Mouse (Mus musculus): ENCODE data around the gene Foxo3. TPM values are rescaled to one million over a fixed set of nuclear protein-coding genes. Genes with fewer than 3 reads are reported as not detected.

Foxo3 gene
- total RNA-seq, 2 experiments from 2014 or later: 45.7 to 50.1 TPM

DNA sequence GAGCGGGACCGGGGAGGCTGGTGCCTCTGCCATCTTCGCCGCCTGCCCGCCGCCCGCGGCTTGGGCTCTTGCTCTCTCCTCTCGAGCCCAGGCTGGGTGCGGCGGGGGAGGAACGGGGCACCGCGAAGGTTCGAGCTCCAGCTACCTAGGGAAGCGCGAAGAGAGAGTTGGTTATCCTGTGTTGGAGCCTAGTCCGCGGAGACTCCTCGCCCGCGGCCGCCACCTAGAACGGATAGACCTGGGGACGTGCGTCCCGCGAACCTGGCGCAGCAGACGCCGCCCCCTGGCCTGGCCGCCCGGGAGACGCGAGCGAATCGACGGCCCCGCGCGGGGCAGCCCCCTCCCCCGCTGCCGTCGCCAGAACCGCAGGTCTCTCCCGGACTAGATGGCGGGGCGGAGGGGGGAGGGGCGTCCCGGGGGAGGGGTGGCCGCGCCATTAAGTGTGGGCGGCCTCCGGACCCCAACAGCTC is 1.1 kb downstream of the Foxo3 start:
- DNase-seq: peak; percentile 38 to 45

DNA sequence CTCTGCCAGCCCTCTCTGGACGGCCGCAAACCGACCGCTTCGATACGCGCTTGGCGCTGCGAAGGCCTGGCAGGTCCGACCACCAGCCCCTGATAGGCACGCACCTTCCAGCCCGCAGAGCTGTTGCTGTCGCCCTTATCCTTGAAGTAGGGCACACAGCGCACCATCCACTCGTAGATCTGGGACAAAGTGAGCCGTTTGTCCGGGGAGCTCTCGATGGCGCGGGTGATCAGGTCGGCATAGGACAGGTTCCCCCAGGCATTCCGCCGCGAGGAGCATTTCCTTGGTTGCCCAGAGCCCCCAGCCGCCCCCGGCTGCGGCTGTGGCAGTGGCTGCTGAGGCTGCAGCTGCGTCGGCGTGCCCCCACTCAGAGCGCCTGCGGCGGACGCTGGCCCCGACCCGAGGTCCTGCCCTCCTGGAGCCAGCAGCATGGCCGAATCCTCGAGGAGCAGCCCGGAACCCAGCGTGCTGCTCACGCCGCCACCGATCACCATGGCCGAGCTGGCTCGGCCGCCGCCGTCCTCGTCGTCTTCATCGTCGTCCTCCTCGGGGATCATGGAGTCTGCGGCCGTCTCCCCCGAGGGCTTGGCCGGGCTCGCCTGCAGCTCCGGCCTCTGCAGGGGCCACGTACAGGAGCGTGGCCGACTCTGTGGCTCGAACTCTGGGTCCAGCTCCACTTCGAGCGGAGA is 1.7 kb downstream of the Foxo3 start:
- peak in 1 of 2 experiments; percentile 20 for DNase-seq

DNA sequence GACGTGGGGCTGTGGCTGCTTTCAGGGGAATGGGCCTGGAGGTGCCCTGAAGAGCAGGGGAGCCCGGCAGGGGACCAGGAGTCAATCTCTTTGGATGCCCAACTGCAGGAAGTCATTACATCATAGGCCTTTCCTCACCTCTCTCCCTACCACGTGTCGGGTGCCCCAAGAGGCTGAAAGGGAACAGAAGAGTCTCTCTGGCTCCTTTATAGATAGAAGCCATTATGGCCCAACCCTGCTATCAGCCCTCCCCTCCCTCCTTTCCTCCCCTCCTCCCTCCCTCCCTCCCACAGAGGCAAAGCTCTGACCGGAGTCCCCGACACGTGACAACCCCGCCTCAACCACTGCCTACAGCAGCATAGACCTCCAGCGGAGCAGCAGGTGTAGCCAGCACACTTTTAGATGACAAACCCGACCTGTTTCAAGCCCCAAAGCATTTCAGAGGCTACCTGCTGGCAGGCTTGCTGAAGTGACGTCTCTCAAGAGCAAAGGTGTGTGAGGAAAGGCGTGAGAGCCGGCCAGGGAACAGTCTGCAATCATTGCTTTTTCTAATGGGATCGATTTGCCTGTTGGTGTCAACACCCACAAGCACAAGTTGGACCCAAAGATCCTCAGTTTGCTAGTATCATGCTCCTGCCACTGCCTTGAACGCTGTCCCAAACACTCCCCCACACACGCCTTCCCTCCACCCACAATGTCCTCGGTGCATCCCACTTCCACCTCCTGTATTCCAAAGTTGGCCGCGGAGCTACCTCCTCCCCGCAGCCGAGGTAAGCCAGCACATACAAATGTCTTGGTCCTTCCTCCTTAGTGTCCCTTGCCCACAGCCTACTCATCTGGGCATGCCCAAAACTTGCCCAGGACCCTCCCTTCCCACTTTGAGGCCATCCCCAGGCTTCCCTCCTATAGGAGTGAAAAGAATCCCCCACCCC is 2.5 kb downstream of the Foxo3 start:
- DNase-seq: peak; percentile 19 to 25

DNA sequence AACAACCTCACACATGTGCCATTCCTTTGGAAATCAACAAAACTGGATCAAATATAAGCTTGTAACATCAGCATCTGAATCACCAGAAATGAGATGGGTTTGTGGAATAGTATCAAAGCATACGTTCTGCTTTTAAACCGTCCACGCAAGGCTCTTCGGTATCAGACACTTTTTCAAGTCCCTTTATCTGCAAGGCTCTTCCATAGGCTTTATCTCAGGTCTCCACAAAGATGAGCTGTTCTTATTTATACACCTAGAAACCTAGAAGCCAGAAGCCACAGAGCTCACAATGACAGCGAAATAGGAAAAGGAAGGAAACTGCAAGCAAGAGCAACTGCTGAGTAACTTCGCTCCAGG is 3.2 kb downstream of the Foxo3 start:
- DNase-seq: no peak

- no peak for DNase-seq
Observed at GRCm38 (mm10) chr10:42271454-42272230, 4.9 kb downstream of the Foxo3 start.

- DNase-seq: no peak
Observed at GRCm38 (mm10) chr10:42270277-42271083, 6.1 kb downstream of the Foxo3 start.

GRCm38 (mm10) chr10:42269281-42270025 is 7.1 kb downstream of the Foxo3 start:
- no peak for DNase-seq

- no peak for DNase-seq
Observed at GRCm38 (mm10) chr10:42267811-42268545, 8.6 kb downstream of the Foxo3 start.

DNA sequence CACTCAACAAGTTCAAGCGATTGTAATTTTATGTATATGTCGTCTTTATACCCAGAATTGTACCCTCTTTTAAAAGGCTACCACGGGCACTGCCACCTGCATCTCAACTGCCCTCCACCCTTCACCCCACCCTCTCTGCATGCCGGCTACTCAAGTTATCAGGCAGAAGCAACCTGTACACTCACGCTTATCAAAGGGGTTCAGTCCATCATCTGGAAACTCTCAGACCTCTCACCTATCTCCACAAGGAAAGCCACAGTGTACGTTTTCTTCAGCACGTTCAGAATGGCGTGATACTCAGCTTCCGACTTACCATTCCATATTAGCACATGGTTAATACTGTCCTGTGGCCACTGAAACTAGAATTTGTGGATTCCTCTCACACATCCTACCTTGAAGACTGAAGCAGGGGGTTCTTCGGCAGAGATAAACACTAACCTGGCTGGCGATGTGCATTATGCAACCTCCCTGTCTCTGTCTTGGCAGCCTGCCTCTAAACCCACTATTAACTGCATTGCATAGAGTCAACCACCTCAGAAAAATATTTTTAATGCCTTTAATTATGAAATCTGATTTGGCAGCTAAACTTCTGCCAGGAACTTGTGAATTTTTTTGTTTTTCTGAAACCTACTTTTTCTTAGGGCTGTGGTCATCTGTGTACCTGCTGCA is 11.4 kb downstream of the Foxo3 start:
- DNase-seq: no peak

DNA sequence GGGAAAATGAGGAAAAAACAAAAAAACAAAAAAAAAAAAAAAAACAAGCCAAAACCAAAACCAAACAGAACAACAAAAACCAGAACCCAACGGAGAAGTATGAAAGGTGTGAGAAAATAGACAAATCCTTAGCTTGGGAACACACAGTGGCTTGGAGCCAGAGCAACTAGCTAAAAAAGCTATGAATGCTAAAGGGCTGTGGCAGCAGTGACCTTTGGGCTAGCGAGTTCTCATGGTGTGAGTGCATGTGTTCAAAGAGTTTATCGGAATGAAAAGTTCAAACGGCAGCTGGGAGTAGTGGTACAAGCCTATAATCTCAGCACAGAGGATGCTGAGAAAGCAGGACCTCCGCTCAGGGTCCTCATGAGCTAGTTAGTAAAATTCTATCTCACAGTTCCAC is 12.4 kb downstream of the Foxo3 start:
- no peak for DNase-seq

DNA sequence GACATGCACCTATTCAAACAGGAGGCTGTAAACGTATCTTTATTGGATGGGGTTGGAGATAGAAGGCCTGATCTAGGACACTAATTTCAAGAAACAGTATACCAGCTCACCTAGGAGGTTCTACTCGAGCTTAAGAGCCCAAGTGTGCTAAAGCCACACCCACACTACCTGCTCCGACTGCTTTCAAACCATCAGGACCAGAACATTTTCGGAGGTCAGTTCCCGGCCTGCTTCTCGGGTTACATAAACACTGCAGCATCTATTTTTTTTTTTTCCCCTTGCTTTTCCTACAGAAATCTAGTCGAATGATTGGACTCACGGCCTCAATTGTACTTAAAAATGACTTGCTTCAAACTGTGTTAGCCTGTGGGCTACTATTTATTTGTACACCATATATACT is 12.9 kb downstream of the Foxo3 start:
- no peak for DNase-seq

DNA sequence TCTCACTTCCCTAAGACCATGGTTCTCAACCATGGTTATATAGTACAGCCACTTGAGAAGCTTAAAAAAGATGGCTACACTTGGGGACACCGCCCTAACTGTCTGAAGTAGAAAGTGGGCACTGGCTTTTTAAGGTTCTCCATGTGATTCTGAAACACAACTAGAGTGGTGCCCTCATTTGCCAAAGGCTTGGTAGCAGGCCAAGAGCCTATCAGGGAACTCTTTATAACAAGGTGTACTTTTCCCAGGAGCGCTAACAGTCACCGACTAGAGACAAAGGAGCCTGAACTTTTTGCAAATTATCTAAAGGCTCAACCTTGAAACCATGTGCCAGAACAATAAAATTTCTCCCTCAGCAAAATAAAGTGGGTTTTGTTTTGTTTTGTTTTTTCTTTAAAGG is 14.5 kb downstream of the Foxo3 start:
- DNase-seq: no peak

DNA sequence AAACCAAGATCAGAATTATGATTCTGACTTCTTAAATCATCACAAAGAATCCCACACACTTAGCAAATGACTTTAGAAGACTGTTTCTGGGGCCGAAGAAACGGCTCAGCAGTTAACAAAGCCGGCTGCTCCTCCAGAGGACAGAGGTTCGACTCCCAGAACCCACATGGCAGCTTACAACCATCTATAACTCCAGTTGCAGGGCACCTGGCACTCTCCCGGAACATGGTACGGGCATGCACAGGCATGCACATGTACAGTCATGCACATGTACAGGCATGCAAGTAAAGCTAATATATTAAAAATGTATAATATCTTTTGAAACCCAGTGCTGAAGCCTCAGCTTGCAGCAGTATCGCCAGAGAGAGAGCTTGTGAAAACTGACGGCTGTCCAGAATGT is 15.5 kb downstream of the Foxo3 start:
- DNase-seq: no peak

- no peak for DNase-seq
Observed at GRCm38 (mm10) chr10:42260523-42260922, 16.0 kb downstream of the Foxo3 start.

GRCm38 (mm10) chr10:42259602-42260001 is 17.0 kb downstream of the Foxo3 start:
- DNase-seq: no peak

GRCm38 (mm10) chr10:42257985-42258384 is 18.6 kb downstream of the Foxo3 start:
- DNase-seq: no peak

GRCm38 (mm10) chr10:42254788-42255187 is 21.8 kb downstream of the Foxo3 start:
- DNase-seq: no peak

DNA sequence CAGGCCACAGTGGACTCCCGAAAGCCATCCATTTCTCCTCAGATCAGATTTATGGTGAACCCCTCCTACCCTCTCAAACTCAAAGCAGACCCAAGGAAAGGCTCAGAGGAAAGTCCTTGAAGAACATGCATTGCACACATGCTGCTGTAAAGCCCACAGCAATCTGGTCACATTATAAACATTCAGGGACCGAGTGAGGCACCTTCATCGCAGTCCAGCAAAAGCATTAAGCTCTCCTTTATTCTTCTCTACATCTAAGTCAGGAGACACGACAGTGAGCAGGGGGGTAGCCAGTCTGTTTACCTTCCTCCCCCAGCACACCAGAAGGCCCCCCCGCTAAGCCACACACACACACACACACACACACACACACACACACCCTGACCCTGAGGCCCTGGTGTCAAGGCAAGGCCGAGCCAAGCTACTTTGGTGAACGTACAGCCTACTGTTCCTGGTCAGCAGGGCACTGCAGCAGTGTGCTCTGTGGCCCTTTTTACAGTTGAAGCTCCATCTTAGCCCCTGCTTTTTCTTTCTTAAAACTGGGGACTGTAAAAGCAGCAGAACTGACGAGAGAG is 24.7 kb downstream of the Foxo3 start:
- DNase-seq: no peak

GRCm38 (mm10) chr10:42251203-42251602 is 25.4 kb downstream of the Foxo3 start:
- DNase-seq: peak; percentile 51 to 70

DNA sequence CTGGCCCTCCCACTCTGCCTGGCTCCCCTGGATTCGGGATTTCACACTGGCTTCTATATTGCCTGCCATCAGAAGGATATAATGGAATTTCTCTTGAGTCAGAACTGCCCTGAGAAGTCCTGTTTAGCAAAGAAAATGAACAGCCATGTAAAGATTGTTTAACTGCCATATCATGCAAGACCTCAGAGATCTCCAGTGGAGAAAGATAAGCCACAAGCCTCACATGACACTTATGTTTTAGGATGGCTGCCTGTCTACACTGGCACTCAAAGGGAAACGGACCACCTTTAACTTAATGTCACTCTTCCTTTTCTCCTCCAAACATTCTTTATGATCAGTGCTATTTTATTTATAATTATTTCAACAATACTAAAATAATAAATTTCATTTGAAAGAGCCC is 26.6 kb downstream of the Foxo3 start:
- DNase-seq: no peak
